Mouse (Mus musculus): ENCODE measurements around the gene Mycn.

Gene Mycn

GRCm38 (mm10) chr12:12941661-12942363, at the start of gene Mycn:
Gene Mycn, minus strand, starts transcription at chr12:12941914.
- DNase-seq = peak; percentile 71

GRCm38 (mm10) chr12:12987376-12987775, 45.7 kb upstream of the Mycn start:
- DNase-seq = no peak

GRCm38 (mm10) chr12:12986612-12987206, 45.0 kb upstream of the Mycn start:
- DNase-seq = no peak

GRCm38 (mm10) chr12:12983032-12983431, 41.3 kb upstream of the Mycn start:
- no peak for DNase-seq

GRCm38 (mm10) chr12:12975397-12975796, 33.7 kb upstream of the Mycn start:
- peak; percentile 33 for DNase-seq

- DNase-seq = no peak
Measured at GRCm38 (mm10) chr12:12972756-12973435, 31.2 kb upstream of the Mycn start.

GRCm38 (mm10) chr12:12967946-12968345, 26.2 kb upstream of the Mycn start:
- DNase-seq = no peak

- DNase-seq = no peak
Measured at GRCm38 (mm10) chr12:12964856-12965255, 23.1 kb upstream of the Mycn start.

DNA sequence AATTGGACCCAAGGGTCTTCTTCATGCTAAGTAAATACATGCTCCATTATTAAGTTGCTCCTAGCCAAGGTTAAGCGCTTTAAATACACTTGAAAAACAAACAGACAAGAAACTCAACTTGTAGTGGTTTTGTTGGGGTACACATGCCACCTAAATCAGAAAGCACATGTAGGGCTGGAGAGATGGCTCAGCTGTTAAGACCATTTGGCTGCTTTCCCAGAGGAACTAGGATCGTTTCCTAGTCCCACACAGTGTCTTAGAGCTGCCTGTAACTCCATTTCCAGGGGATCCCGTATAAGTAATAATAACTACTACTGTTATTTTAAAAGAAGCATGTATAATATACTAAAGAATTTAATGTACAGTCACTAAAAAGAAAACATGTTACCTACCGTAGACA, 5.9 kb upstream of the Mycn start:
- DNase-seq = no peak

DNA sequence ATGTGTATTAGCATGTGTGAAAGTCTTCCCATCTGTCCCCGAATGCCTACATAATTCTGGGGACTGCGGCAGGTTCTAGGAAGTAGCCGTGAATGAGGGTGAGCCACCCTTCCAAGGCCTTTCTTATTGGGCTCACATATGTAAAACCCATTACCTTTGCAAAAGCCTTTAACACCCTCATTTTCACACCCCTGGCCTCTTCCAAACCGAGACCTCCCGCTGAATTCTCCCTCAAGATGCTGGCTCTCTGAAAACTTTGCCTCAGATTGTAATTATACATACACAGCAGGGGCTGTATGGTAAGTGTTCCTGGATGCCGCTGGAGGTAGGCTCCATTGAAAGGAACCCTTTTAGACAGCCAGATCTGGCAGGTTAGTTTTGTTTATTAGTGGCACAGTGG, 1.6 kb upstream of the Mycn start:
- DNase-seq = no peak

DNA sequence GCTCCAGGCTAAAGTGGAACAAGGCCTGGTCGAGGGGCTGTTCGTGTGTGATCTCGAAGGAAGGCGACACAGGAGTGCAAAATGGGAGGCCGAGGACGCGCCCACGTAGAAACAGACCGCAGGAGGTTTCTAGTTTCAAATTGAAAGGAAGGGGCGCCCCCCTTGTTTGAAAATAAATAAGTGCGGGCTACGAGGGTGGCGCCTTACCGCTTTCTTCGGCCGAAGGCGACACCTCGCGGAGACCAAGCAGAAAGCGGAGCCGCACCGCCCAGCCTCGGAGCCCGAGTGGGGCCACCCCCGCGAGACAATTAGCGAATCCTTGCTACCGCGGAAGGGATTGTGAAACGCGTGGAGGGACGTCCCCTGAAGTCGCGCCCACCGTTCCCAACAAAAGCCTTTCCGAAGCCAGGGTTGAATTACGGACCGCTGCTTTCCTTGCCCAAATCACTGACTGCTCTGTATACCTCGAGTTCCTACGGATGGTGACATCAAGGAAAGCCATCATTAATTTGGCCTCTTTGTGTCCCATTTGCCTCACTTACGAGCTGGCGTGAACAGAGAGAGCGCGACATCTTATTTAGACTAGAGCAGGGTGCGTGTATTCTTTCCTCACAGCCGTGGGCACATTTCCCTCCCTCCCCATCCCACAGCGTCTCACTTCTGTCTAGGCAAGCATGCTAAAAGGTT, 793 bp upstream of the Mycn start:
- peak; percentile 84 for DNase-seq

DNA sequence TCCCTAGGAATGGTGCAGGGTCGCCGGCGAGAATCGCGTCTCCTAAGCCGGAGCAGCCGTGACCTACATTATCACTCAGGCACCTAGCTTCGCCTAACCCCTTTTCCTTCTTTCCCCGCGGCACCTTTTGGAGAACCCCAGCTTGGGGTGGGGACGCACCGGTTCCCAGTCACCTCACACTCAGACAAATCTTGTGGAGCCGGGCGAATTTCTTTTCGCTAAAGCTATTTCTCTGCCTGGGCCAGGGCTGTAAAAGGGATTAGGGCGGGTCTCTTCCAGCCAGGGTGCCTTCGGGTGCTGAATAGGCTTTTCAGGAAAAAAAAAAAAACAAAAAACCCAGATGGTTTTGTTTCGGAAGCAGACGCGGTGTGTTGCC, 597 bp downstream of the Mycn start:
- no peak for DNase-seq

GRCm38 (mm10) chr12:12940466-12941128, 1.1 kb downstream of the Mycn start:
- DNase-seq = peak; percentile 34

GRCm38 (mm10) chr12:12939581-12940465, 1.9 kb downstream of the Mycn start:
- peak; percentile 44 for DNase-seq

DNA sequence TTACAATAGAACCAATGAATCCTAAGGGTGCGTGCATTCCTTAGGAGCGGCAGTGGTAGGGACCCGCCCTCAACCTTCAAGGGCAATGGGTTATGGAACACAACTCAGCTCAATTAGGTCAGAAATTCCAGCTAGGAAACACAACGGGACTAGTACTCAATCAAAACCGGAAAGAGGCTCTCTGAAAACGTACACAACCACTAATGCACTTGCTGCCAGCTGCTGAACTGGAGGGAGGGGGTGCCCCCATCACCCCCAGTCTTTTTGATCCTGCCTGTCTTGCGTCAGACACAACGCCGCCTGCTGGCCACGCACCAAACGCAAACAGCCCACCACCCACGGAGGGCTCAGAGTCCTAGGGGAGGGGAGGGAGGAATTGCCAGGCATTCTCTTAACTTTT, 2.9 kb downstream of the Mycn start:
- DNase-seq = peak; percentile 74

DNA sequence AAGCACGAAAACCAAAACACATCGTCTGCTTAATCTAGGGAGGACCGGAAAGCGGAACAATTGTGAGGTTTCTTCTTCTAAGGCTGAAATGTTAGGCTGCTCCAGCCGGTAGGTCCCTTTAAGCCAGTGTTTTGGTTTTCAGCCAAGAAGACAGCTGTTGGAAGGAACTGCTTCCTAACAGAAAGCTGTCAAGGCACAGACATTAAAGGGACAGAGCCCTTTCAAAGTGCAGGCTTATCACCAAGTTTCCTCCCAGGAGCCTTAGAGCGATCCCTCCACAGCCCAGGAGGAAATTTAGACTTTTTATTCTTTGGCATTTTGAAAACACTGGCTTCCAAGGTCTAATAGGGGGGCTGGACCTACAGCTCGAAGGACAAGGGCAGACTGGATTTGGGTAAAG, 3.4 kb downstream of the Mycn start:
- peak; percentile 55 for DNase-seq

- no peak for DNase-seq
Measured at GRCm38 (mm10) chr12:12937746-12938145, 4.0 kb downstream of the Mycn start.

DNA sequence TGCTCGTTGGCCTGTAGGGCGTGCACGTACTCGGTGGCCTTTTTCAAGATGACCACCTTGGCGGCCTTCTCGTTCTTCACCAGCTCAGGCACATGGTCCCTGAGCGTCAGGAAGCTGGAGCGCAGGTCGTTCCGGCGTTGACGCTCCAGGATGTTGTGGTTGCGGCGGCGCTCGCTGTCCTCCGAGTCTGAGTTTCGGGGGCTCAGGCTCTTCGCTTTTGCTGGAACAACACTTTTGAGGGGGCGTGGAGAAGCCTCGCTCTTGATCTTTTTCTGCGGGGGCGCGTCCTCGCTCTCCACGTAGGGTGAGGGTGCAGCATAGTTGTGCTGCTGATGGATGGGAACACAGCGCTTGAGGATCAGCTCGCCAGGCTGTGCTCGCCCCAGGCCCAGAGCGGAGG, 4.6 kb downstream of the Mycn start:
- DNase-seq = no peak

DNA sequence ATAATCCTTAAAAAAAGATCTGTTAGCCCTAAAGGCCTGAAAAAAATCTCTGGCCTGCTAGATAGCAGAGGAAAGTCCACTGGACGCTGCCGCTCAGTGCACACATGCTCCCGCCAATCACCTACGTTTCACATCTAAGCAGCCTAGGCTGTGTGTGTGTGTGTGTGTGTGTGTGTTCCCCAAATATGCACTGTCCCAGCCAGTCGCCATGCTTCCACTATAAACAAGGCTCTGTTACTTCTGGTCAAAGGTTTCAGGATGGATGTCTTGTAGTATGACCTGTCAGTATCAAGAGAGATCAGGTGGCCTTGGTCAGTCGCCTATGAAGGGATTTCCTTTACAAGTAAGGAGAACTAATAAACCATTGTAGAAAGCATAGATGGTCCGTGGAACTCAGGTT, 9.5 kb downstream of the Mycn start:
- no peak for DNase-seq

- no peak for DNase-seq
Measured at GRCm38 (mm10) chr12:12928239-12928638, 13.5 kb downstream of the Mycn start.

- DNase-seq = no peak
Measured at GRCm38 (mm10) chr12:12926975-12927527, 14.7 kb downstream of the Mycn start.

DNA sequence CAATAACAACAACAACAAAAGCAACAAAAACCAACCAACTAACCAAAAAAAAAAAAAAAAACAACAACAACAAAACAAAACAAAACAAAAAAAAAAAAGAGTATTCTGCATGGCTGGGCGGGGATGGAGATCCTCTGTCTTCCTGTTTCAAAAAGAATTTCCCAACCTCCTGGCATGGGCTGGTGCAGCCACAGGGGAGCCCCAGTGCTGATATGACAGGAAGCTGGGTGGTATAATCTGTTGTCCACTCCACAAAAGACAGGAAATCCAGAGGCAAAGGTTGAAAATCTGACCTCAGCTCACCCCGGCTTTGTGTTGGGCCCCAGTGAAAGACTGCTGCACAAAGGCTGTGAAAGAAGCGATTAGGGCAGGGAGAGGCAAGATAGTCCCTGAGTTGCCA, 17.3 kb downstream of the Mycn start:
- DNase-seq = no peak

All from kidney, adult 18-20 months (tissue).